Mouse (Mus musculus) urinary bladder, postnatal 14 days (tissue): ENCODE measurements around the gene Cth.

Experiments used
- DNase-seq: peaks from one replicate; pipeline ENCODE4 v3.0.0; 2021; ENCODE audit warnings: low spot score

Gene Cth

DNA sequence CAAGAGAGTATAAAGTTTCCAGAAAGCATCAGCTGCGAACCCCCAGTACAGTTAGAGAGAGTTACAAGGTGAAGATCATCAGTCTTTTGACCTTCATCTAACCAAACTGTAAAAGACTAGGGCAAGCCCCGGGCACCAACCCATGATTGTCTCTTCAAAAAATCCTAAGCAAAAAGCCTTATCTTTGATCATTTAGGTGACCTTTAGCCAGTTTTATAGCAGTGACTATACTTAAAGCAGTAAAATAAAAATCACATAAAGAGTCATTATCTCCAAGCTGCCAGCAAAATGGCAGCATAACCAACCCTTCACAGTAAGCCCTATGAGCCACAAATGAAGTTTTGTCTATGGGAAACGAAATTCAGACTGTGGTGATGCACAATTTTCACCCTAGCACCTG, 14.6 kb downstream of the Cth start:
- DNase-seq = no peak

DNA sequence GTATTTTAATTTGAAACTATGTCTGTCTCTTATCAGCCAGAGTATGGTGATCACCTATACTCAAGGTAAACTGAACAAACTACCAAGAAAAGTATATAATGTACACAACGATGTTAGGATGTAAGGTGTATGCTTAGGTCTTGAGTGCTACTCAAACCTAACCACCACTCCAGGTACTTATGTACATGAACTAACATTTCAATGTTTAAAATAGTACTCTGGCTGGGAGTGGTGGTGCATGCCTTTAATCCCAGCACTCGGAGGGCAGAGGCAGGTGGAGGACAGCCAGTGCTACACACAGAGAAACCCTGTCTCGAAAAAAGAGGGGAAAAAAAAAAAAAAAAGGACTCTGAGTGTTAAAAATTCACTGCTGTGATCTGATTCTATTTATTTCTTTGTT, 16.7 kb downstream of the Cth start:
- DNase-seq = no peak

DNA sequence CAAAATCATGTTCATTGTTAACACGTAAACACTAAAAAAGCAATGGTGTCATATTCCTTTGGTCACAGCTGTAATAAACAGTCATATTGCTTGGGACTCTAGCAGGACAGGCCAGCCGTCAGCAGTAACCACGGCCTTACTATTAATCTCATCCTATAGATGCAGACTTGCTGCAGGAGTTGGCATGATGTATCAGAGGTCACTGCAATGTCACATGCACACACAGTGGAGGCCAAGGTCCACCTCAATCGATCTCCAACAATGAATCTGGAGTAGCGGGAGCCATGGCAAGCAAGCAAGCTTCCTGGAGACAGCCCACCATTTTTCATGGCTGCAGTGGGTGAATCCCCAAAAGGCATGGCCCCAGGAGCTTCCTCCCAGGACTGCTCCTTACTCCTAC, 23.2 kb downstream of the Cth start:
- no peak for DNase-seq

- DNase-seq = no peak
These were observed 24.9 kb downstream of the Cth start for GRCm38 (mm10) chr3:157899986-157900385.

DNA sequence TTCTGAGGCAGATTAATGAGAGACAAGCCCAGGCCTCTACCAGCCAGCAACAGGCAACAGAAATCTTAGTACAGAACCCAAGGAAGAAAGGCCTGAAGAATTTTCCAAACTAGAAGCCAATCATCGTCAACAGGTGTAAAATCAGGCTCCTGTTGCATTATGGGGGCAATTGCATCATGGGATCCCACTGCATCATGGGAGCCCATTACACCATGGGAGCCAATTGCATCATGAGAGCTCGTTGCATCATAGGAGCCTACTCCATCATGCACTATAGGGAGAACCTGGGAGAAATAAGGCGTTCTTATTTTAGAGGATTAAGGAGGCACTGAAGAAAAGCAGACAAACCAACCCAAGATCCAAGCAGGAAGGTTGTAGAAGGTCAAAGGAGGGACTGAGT, 27.2 kb downstream of the Cth start:
- no peak for DNase-seq

DNA sequence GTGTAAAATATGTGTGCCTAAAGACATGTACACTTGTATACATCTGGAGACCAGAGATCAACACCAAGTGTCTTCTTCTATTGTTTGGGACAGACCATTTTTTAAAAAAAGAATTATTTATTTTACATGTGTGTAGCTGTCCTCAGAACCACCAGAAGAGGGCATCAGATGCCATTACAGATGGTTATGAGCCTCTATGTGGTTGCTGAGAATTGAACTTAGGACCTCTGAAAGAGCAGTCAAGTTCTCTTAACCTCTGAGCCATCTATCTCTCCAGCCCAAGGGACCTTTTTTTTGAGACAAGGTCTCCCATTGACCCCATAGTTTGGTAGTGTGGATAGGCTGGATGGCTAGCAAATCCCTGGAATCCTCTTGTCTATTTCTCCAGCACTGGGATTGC, 33.1 kb downstream of the Cth start:
- DNase-seq = no peak

GRCm38 (mm10) chr3:157884081-157884643, 40.7 kb downstream of the Cth start:
- peak; percentile 22 for DNase-seq

DNA sequence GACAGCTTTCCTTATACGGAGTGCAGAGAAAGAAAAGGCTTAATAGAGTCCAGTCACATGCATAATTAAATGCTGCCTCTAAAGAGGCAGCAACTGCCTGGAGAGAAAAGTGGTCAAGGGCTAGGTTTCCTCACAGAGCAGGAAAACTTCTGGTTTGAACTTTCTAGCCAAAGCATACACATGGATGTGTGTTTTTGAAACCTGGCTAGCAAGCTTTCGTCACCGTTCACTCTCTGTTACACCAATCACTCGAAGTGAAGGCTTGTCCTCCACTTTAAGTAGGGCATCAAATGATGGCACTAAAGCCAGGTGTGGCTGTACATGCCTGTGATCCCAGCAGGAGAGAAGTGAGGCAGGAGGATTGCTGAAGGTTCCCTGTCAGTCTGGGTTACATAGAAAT, 41.8 kb downstream of the Cth start:
- no peak for DNase-seq

- DNase-seq = no peak
These were observed 42.9 kb downstream of the Cth start for GRCm38 (mm10) chr3:157881992-157882391.

- DNase-seq = no peak
These were observed 43.9 kb downstream of the Cth start for GRCm38 (mm10) chr3:157880983-157881382.

GRCm38 (mm10) chr3:157877847-157878246, 47.0 kb downstream of the Cth start:
- DNase-seq = no peak

DNA sequence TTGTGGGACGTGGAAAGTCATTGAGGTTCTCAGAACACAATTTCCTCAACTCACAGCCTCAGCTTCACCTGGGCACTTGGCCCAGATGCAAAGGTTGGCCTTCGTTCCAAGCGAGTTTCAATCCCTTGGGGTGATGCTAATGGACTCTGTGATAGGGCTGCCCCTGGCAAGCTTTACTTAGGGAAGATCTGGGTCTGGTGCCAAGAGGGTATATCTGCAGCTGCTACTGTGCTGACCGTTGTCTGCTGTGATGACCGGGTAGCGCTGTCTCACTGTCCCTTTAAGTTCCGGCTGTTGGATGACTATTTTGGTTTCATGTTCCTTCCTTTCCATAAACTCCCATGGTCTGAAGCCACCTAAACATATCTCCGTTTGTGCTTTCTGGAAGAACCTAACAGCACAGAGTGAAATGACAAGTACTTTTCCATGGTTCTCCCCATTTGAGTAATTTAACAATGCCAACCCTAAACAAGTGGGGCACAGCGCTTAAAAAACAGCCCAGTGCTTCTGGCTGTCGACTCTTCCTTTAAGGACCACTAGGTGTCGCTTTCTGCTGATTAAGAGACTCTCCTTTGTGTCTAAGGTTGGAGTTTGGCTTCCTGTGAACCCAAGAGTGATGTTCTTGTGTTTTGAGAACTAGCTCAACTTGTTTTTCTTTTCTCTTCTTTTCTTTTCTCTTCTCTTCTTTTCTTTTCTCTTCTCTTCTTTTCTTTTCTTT, 48.3 kb downstream of the Cth start:
- DNase-seq = peak; percentile 59

DNA sequence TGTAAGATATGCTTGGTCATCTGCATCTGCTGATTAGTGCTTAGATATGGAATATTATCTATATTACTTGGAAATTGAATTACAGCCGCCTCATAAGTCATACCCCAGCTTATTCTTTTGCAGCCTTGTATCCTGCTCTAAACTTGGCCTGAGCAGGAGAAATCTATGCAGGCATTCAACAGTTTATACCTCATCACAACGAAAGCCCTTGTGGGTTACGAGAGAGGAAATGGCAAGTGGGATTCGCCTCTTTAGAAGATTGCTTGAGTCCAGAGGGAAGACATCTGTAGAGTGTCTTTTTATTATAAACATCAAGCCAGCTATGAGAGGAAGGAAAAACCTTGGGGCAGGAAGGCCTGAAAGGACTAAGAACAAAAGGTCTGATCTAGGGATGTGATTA, 52.0 kb downstream of the Cth start:
- DNase-seq = no peak

- no peak for DNase-seq
These were observed 57.0 kb downstream of the Cth start for GRCm38 (mm10) chr3:157867836-157868235.

DNA sequence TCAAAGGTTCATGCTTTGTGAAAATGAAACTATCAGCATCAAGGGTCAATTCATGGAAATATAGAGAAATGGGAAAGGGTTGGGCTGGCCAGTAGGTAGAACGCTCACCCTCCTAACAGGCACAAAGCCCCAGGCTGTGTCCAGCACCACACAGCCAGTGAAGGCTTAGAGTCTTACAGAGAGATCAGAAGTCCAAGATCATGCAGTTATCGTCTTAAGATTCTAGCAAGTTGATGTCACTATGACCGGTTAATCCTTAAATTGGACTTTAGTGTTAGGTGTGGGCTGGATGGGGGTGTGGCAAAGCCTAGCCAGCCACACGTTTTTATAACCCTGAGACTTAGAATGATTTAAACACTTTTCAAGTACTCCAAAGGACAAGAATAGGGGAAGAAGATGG, 58.6 kb downstream of the Cth start:
- DNase-seq = no peak

DNA sequence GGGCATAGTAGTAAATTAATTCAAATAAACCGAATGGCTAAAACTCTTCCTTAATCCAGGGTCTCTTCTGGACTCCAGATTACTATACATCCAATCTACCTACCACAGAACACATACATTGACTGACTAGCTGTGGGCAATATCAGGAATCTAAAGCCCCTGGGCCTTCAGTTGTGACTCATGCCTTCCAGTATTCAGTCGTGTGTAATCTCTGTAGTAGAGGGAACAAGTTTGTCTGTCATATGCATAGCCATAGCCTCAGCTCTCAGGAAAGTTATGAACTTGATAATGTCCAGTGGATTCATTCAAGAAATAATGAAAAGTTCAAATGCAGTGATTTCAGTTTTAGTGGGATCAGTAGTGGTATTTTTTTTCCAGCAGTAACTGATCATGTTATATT, 59.0 kb downstream of the Cth start:
- no peak for DNase-seq

DNA sequence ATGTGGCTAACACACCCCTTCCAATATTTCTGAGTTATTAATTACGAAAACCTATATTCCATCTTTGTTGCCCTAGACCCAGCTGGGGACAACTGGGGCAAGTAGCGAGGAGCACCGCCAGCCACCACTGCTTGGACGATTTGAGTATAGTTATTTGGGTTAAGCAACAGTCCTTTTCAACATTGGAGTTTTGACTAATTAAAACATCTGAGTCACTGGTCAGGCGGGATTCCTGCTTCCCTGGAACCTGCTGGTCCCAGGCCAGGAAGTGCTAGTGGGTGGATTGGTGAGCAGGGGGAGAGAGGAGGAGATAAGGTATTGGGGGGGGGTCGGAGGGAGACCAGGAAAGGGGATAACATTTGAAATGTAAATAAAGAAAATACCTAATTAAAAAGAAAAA, 59.4 kb downstream of the Cth start:
- no peak for DNase-seq

DNA sequence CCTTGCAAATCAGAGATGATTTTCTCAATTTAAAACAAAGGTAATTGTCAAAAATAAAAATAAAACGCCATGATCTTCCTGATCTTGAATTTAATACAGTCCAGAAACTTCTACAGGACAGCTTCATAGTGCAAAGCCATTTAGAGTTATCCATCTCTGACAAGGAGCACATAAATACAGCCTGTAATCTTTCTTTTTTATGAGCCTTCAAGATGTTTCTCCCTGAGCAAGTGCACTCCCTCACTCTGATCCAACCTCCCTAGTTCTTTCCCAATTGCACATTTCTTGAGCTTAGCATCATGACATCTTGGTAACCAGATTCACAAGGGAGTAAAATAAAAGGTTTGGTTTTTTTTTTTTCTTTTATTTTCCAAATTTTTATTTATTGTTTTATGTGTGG, 72.1 kb downstream of the Cth start:
- DNase-seq = no peak

DNA sequence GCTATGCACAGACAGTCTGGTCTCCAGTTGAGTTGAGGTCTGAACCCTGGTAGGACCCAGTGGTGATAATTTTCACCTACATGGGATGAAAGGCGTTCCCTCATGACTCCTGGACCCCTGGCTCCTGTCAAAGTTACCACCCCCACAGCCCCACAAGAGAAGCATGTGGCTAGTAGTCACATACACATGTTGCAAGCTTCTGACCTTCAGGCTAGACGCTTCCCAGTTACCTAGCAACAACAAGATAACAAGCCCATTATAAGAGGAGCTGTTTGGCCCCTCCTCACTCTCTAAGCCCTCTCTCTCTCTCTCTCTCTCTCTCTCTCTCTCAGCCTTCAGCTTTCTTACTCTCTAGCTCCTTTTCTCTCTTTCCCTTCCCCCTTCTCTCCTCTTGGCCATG, 76.4 kb downstream of the Cth start:
- no peak for DNase-seq

- DNase-seq = no peak
These were observed 77.3 kb downstream of the Cth start for GRCm38 (mm10) chr3:157847338-157848284.
